Mouse (Mus musculus) midbrain, postnatal 0 days (tissue): Measurements from ENCODE around the gene Grin2c. TPM values are rescaled to one million over a fixed set of nuclear protein-coding genes. Genes with fewer than 3 reads are reported as not detected.

Experiments
- ATAC-seq: fragments of 200-750 bp; cut with Nextera tagmentation; 2 replicates; pipeline ENCODE4 v1.8.0; 2017; ENCODE audit warnings: moderate number of reproducible peaks, mild to moderate bottlenecking, moderate TSS enrichment, moderate library complexity; ENCODE audit not compliant: low FRiP score
- DNase-seq: peaks from one replicate; pipeline ENCODE4 v3.0.0-alpha.2; 2015; ENCODE audit warnings: low spot score
- H3K27ac ChIP-seq: fragments of 300-500 bp; sonication (generic); 2 replicates; pipeline ENCODE4 v1.5.1; 2014; ENCODE audit warnings: low read depth, mild to moderate bottlenecking, low read length, mixed read lengths
- H3K27me3 ChIP-seq: fragments of 300-500 bp; sonication (generic); 2 replicates; pipeline ENCODE4 v1.6.1; 2014; ENCODE audit warnings: low read length, control low read depth, mixed read lengths; ENCODE audit not compliant: insufficient read depth
- H3K36me3 ChIP-seq: fragments of 300-500 bp; sonication (generic); 2 replicates; pipeline ENCODE4 v1.6.1; 2014; ENCODE audit warnings: low read length, control low read depth, mixed read lengths; ENCODE audit not compliant: insufficient read depth
- H3K4me1 ChIP-seq: fragments of 300-500 bp; sonication (generic); 2 replicates; pipeline ENCODE4 v1.6.1; 2014; ENCODE audit warnings: mild to moderate bottlenecking, control low read depth, antibody characterized with exemption, low read length, mixed read lengths; ENCODE audit not compliant: insufficient read depth
- H3K4me2 ChIP-seq: fragments of 300-500 bp; sonication (generic); 2 replicates; pipeline ENCODE4 v1.6.1; 2014; ENCODE audit warnings: low read depth, mild to moderate bottlenecking, low read length, mixed read lengths; ENCODE audit not compliant: poor library complexity, severe bottlenecking
- H3K4me3 ChIP-seq: fragments of 300-500 bp; sonication (generic); 2 replicates; pipeline ENCODE4 v1.5.1; 2014; ENCODE audit warnings: low read depth, mild to moderate bottlenecking, low read length, moderate library complexity
- H3K9ac ChIP-seq: fragments of 300-500 bp; sonication (generic); replicated peaks from 2 replicates; pipeline ENCODE4 v1.6.1; 2014; ENCODE audit warnings: mild to moderate bottlenecking, low read length, moderate library complexity, mixed read lengths; ENCODE audit not compliant: poor library complexity, severe bottlenecking
- H3K9me3 ChIP-seq: fragments of 300-500 bp; sonication (generic); 2 replicates; pipeline ENCODE4 v1.6.1; 2016; ENCODE audit warnings: low read length, control low read depth
- CTCF ChIP-seq: IDR thresholded peaks from 2 replicates; pipeline ENCODE4 v1.5.1; 2016; ENCODE audit warnings: antibody characterized with exemption, mild to moderate bottlenecking
- WGBS: fragments of 180-500 bp; shearing (Covaris S2); extraction: QIAGEN DNeasy Blood & Tissue Kit; methylation state at CpG from one replicate; pipeline ENCODE4 v1.1.7; 2014; 5-methylcytosine and 5-hydroxymethylcytosine counted together
- polyA plus RNA-seq: library from polyadenylated mRNA; unstranded; fragments of >200 nt; fragmentation: Nextera tagmentation; extraction: Ambion mirVana; gene quantifications from 2 replicates; pipeline ENCODE4 v1.2.1, GENCODE M21; 2015
- total RNA-seq: library from RNA; depleted of rRNA; stranded (reverse); fragments of >200 nt; gene quantifications from 2 replicates; pipeline ENCODE4 v1.2.3, GENCODE M21; 2014

Gene Grin2c
- total and polyA plus RNA-seq, 2 experiments from 2014 or later: 0.59 to 4.1 TPM

GRCm38 (mm10) chr11:115282723-115283485 is 15.9 kb upstream of the Grin2c start:
- Histone ChIP-seq H3K27ac (peak overlapping the region; percentile 55; the same call in 1 of the 2 replicates), H3K27me3 (no peaks in the 10 kb centered on the region), H3K36me3 (no peaks in the 10 kb centered on the region), H3K4me3 (no peak overlapping the region), H3K4me2 (no peak overlapping the region), H3K9ac (no peak overlapping the region), H3K4me1 (peaks cover 2% of the 10 kb centered on the region; the same call in 1 of the 2 replicates), H3K9me3 (no peaks in the 10 kb centered on the region)
- TF ChIP-seq CTCF: no peak
- peak; percentile 70 for DNase-seq
- peak; percentile 55; the same call in 1 of the 2 replicates for ATAC-seq
- 81% methylated on average over 8 of the region's 8 CpGs for WGBS

DNA sequence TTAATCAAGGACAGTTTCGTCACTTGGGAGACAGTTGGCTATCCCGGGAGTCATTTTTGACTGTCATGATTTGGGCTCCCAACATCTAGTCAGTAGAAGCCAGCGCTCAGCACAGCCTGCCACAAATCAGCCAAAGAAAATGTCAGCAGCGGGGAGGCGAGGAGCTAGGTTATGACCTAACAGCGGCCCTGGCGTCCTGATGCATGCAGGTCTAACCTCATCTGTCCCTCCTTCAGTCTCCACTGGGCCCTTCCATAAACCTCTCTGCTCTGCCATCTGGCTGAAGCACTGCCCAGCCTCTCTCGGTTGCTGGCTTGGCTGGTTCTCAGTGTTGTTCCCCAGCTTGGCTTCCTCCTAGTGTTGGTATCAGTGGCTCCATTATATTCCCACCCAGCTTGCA is 15.3 kb upstream of the Grin2c start:
- Histone ChIP-seq H3K36me3 (no peaks in the 10 kb centered on the region), H3K4me1 (peaks cover 5% of the 10 kb centered on the region; the same call in 1 of the 2 replicates), H3K9ac (no peak overlapping the region), H3K4me3 (no peak overlapping the region), H3K27ac (peak overlapping the region; percentile 55; the same call in 1 of the 2 replicates), H3K4me2 (no peak overlapping the region), H3K27me3 (no peaks in the 10 kb centered on the region), H3K9me3 (no peaks in the 10 kb centered on the region)
- DNase-seq (peak; percentile 61), ATAC-seq (peak; percentile 35; the same call in 1 of the 2 replicates)
- no peak for TF ChIP-seq CTCF
- WGBS: 69% methylated on average over 8 of the region's 8 CpGs

DNA sequence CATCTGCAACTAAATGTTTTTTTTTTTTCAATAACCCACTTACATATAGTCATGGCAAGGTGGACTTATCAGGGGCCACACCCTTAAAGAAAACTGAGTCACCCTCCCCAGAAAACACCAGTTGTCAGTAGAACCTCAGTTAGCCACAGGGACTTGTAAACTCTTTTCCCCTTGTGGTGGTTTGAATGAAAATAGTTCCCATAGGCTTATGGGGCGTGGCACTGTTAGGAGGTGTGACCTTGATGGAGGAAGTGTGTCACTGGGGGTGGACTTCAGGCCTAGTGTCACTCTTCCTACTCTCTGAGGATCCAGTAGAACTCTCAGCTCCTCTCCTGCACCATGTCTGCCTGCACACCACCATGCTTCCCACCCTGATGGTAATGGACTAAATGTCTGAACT is 12.7 kb upstream of the Grin2c start:
- no peak for ATAC-seq
- 79% methylated on average over 1 of the region's 1 CpGs for WGBS
- TF ChIP-seq CTCF: no peak

GRCm38 (mm10) chr11:115278176-115278575 is 11.1 kb upstream of the Grin2c start:
- 79% methylated on average over 6 of the region's 6 CpGs for WGBS
- DNase-seq (no peak), ATAC-seq (no peak)
- Histone ChIP-seq H3K27me3 (no peaks in the 10 kb centered on the region), H3K27ac (no peak overlapping the region), H3K4me1 (peaks cover 21% of the 10 kb centered on the region), H3K4me3 (no peak overlapping the region), H3K4me2 (no peak overlapping the region; the same call in 1 of the 2 replicates), H3K36me3 (no peaks in the 10 kb centered on the region), H3K9ac (no peak overlapping the region), H3K9me3 (no peaks in the 10 kb centered on the region)
- TF ChIP-seq CTCF: no peak

More for the DNA sequence above, 12.7 kb upstream of the Grin2c start:
- Histone ChIP-seq H3K4me3 (no peak overlapping the region), H3K9ac (no peak overlapping the region), H3K9me3 (no peaks in the 10 kb centered on the region), H3K4me1 (peaks cover 18% of the 10 kb centered on the region), H3K4me2 (no peak overlapping the region), H3K27ac (no peak overlapping the region), H3K36me3 (no peaks in the 10 kb centered on the region), H3K27me3 (no peaks in the 10 kb centered on the region)
- DNase-seq: no peak

GRCm38 (mm10) chr11:115277604-115277975 is 10.5 kb upstream of the Grin2c start:
- 19% methylated on average over 7 of the region's 7 CpGs for WGBS
- ATAC-seq: no peak

More at GRCm38 (mm10) chr11:115277604-115277975, 10.5 kb upstream of the Grin2c start:
- Histone ChIP-seq H3K9me3 (no peaks in the 10 kb centered on the region), H3K4me1 (peaks cover 21% of the 10 kb centered on the region), H3K27me3 (no peaks in the 10 kb centered on the region), H3K9ac (peak overlapping the region; percentile 60; the same call in 1 of the 2 replicates), H3K4me3 (peak overlapping the region; percentile 61), H3K4me2 (peak overlapping the region; percentile 81), H3K36me3 (no peaks in the 10 kb centered on the region), H3K27ac (peak overlapping the region; percentile 85)
- no peak for DNase-seq
- TF ChIP-seq CTCF: no peak
